Mouse (Mus musculus) forebrain, embryonic 15.5 days (tissue): ENCODE measurements around the gene Tnfrsf4. TPM values are rescaled to one million over a fixed set of nuclear protein-coding genes. Genes with fewer than 3 reads are reported as not detected.
A peak's percentile ranks its signal among the peaks of the same experiment; 100 is the strongest.

Experiments
- ATAC-seq: fragments of 200-750 bp; cut with Nextera tagmentation; replicated peaks from 2 replicates; pipeline ENCODE4 v1.8.0; 2017; ENCODE audit warnings: mild to moderate bottlenecking, moderate TSS enrichment, moderate library complexity
- H3K27ac ChIP-seq: fragments of 300-500 bp; sonication (generic); replicated peaks from 2 replicates; pipeline ENCODE4 v1.5.1; 2015; ENCODE audit warnings: mild to moderate bottlenecking, inconsistent platforms
- H3K27me3 ChIP-seq: fragments of 300-500 bp; sonication (generic); 2 replicates; pipeline ENCODE4 v1.6.1; 2015; ENCODE audit warnings: inconsistent platforms
- H3K36me3 ChIP-seq: fragments of 300-500 bp; sonication (generic); 2 replicates; pipeline ENCODE4 v1.6.1; 2015; ENCODE audit warnings: mild to moderate bottlenecking, inconsistent platforms
- H3K4me1 ChIP-seq: fragments of 300-500 bp; sonication (generic); 2 replicates; pipeline ENCODE4 v1.6.1; 2015; ENCODE audit warnings: inconsistent platforms
- H3K4me2 ChIP-seq: fragments of 300-500 bp; sonication (generic); replicated peaks from 2 replicates; pipeline ENCODE4 v1.6.1; 2015; ENCODE audit warnings: mild to moderate bottlenecking, inconsistent platforms
- H3K4me3 ChIP-seq: fragments of 300-500 bp; sonication (generic); 2 replicates; pipeline ENCODE4 v1.5.1; 2015; ENCODE audit warnings: mild to moderate bottlenecking, inconsistent platforms
- H3K9ac ChIP-seq: fragments of 300-500 bp; sonication (generic); replicated peaks from 2 replicates; pipeline ENCODE4 v1.6.1; 2015; ENCODE audit warnings: mild to moderate bottlenecking, inconsistent platforms
- H3K9me3 ChIP-seq: fragments of 300-500 bp; sonication (generic); 2 replicates; pipeline ENCODE4 v1.6.1; 2016; ENCODE audit warnings: inconsistent platforms
- WGBS: fragments of 180-500 bp; shearing (Covaris S2); methylation state at CpG from one replicate; pipeline ENCODE4 v1.1.7; 2015; ENCODE audit warnings: mixed read lengths; 5-methylcytosine and 5-hydroxymethylcytosine counted together
- microRNA counts: library from miRNA; unstranded; fragments of <30 nt; microRNA quantifications from one replicate; lab custom pipeline; 2016
- microRNA-seq: library from miRNA; unstranded; fragments of <30 nt; microRNA quantifications from one replicate; pipeline ENCODE4, GENCODE M21; 2016
- polyA plus RNA-seq: library from polyadenylated mRNA; unstranded; fragments of >200 nt; fragmentation: Nextera tagmentation; extraction: Ambion mirVana; gene quantifications from 2 replicates; pipeline ENCODE4 v1.2.1, GENCODE M21; 2015

Tnfrsf4 gene
- polyA plus RNA-seq, 1 experiment from 2014 or later: 0.95 TPM

GRCm38 (mm10) chr4:156054606-156055005, 41.0 kb downstream of the Tnfrsf4 start:
- Histone ChIP-seq H3K36me3 (no peaks in the 10 kb centered on the region), H3K9me3 (no peaks in the 10 kb centered on the region), H3K27ac (no peak overlapping the region), H3K27me3 (no peaks in the 10 kb centered on the region), H3K4me1 (no peaks in the 10 kb centered on the region), H3K9ac (no peak overlapping the region), H3K4me3 (no peak overlapping the region), H3K4me2 (no peak overlapping the region)
- no peak for ATAC-seq
- 91% methylated on average over 6 of the region's 6 CpGs for WGBS

- ATAC-seq: no peak
- Histone ChIP-seq H3K27me3 (no peaks in the 10 kb centered on the region), H3K4me1 (no peaks in the 10 kb centered on the region), H3K27ac (no peak overlapping the region), H3K36me3 (no peaks in the 10 kb centered on the region), H3K9ac (no peak overlapping the region), H3K4me2 (no peak overlapping the region), H3K9me3 (no peaks in the 10 kb centered on the region), H3K4me3 (no peak overlapping the region)
- WGBS: 93% methylated on average over 5 of the region's 5 CpGs
These were observed 41.5 kb downstream of the Tnfrsf4 start for GRCm38 (mm10) chr4:156055173-156055572.

GRCm38 (mm10) chr4:156057702-156058101, 44.1 kb downstream of the Tnfrsf4 start:
- Histone ChIP-seq H3K4me1 (no peaks in the 10 kb centered on the region), H3K4me2 (no peak overlapping the region), H3K27me3 (no peaks in the 10 kb centered on the region), H3K36me3 (no peaks in the 10 kb centered on the region), H3K9me3 (no peaks in the 10 kb centered on the region), H3K9ac (no peak overlapping the region), H3K4me3 (no peak overlapping the region), H3K27ac (no peak overlapping the region)
- WGBS: 75% methylated on average over 10 of the region's 10 CpGs
- ATAC-seq: no peak

DNA sequence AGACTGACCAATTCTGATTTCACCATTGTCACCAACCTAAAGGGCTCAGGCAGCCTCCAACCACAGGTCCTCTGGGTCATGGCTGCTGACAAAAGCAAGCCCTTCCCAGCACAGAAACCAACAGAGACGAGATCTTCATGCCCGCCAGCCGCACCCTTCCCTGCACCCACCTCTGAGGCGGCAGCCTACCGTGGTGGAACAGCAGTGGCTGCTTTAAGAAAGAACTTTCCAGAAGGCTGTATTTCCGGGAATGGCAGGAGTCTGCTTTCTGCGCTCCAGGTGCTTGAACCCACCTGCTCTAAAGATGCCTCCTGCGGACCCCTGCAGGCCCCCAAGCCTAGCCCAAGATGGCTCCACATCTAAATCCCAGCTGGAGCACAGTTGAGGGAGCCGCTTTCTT, 45.2 kb downstream of the Tnfrsf4 start:
- Histone ChIP-seq H3K36me3 (no peaks in the 10 kb centered on the region), H3K4me1 (no peaks in the 10 kb centered on the region), H3K9ac (no peak overlapping the region), H3K9me3 (no peaks in the 10 kb centered on the region), H3K27me3 (no peaks in the 10 kb centered on the region), H3K4me3 (no peak overlapping the region), H3K27ac (no peak overlapping the region), H3K4me2 (no peak overlapping the region)
- no peak for ATAC-seq
- WGBS: 76% methylated on average over 9 of the region's 9 CpGs

DNA sequence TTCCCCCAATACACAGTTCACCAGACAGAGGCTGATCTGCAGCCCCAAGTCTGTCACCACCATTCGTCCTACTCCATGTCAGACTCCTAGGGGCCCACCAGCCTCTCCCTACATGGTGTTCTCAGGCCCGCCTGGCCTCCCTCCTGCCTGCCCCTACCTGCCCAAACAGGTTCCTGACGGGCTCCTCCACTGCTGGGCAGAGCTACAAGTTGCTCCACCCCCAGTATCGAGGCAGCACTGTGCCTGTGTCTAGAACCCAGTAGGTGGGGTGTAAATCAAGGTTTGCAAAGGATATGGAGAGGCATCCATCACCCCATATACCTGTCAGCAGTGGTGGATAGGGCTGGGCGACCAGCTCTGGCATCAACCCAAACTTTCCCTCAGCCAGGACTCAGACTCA, 45.6 kb downstream of the Tnfrsf4 start, which contains the start of gene Ttll10:
Gene Ttll10, minus strand, starts transcription at position 154 of the 400 bp plus-strand sequence.
- Histone ChIP-seq H3K27ac (no peak within 1 kb of the TSS), H3K9me3 (no peaks in the 10 kb centered on the region), H3K27me3 (no peaks in the 10 kb centered on the region), H3K4me1 (no peaks in the 10 kb centered on the region), H3K9ac (no peak within 1 kb of the TSS), H3K4me3 (no peak within 1 kb of the TSS), H3K36me3 (no peaks in the 10 kb centered on the region), H3K4me2 (no peak within 1 kb of the TSS)
- 57% methylated on average over 5 of the region's 5 CpGs for WGBS
- no peak for ATAC-seq

- WGBS: 55% methylated on average over 10 of the region's 10 CpGs
These were observed 46.1 kb downstream of the Tnfrsf4 start for GRCm38 (mm10) chr4:156059713-156060112.

DNA sequence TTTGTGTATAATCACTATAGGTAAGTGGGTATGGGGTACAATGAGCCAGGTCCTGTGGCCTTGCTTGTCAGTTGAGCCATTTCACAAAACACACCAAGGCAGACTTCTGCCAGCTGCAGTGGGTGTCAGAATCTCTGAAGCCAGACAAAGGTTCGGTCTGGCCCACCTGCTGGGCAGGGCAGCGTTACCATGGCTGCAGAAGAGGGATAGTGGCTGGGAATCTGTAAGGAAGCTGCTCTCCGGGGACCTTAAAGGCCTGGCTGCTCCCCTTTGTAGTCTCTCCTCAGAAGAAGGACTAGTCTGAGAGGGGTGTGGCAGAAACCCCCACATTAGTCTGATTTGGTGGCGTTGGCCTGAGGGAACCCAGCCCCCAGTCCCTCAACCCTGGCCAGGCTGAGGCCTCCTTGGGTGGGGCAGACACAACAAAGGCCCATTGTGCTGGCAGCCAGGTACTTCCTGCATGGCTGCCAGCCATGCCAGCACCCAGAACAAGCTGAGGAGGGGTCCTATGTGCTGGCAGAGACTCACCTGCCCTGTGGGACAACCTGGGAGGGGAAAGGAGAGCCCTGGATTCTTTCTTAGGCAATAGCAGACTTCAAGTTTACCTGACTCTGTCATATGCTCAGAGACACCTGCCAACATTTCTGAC, 50.3 kb downstream of the Tnfrsf4 start:
- H3K36me3 ChIP-seq: no peaks in the 10 kb centered on the region
- H3K4me1 ChIP-seq: no peaks in the 10 kb centered on the region
- H3K9ac ChIP-seq: no peak overlapping the region
- H3K27ac ChIP-seq: no peak overlapping the region
- no peak overlapping the region for H3K4me2 ChIP-seq
- no peaks in the 10 kb centered on the region for H3K27me3 ChIP-seq
- 5% methylated on average over 4 of the region's 4 CpGs for WGBS
- no peak overlapping the region for H3K4me3 ChIP-seq
- ATAC-seq: no peak
- no peaks in the 10 kb centered on the region for H3K9me3 ChIP-seq

More at GRCm38 (mm10) chr4:156059713-156060112, 46.1 kb downstream of the Tnfrsf4 start:
- H3K36me3 ChIP-seq: no peaks in the 10 kb centered on the region
- H3K4me1 ChIP-seq: no peaks in the 10 kb centered on the region
- H3K27me3 ChIP-seq: no peaks in the 10 kb centered on the region
- no peaks in the 10 kb centered on the region for H3K9me3 ChIP-seq
- H3K9ac ChIP-seq: no peak overlapping the region
- no peak for ATAC-seq
- no peak overlapping the region for H3K27ac ChIP-seq
- H3K4me2 ChIP-seq: no peak overlapping the region
- no peak overlapping the region for H3K4me3 ChIP-seq

DNA sequence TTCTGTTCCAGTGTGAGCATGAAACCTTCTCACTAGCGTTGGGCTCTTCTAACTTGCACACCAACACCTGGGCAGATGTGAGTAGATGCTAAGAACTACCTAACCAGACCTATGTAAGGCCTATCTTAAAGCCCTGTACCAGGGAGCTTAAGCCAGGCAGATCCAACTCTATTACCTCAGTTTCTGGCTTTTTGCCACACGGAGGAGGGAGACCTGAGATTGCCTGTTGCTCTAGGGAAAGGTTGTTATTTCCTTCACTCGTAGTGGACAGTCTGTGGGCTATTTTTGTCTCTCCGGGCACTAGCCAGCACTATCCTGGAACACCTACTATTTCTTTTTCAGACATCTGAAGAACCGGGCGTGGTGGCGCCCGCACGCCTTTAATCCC, 50.9 kb downstream of the Tnfrsf4 start:
- H3K4me1 ChIP-seq: no peaks in the 10 kb centered on the region
- H3K9me3 ChIP-seq: no peaks in the 10 kb centered on the region
- WGBS: 84% methylated on average over 9 of the region's 9 CpGs
- no peaks in the 10 kb centered on the region for H3K36me3 ChIP-seq
- H3K27me3 ChIP-seq: no peaks in the 10 kb centered on the region
- no peak for ATAC-seq
- H3K27ac ChIP-seq: no peak overlapping the region
- no peak overlapping the region for H3K9ac ChIP-seq
- H3K4me3 ChIP-seq: no peak overlapping the region
- no peak overlapping the region for H3K4me2 ChIP-seq

DNA sequence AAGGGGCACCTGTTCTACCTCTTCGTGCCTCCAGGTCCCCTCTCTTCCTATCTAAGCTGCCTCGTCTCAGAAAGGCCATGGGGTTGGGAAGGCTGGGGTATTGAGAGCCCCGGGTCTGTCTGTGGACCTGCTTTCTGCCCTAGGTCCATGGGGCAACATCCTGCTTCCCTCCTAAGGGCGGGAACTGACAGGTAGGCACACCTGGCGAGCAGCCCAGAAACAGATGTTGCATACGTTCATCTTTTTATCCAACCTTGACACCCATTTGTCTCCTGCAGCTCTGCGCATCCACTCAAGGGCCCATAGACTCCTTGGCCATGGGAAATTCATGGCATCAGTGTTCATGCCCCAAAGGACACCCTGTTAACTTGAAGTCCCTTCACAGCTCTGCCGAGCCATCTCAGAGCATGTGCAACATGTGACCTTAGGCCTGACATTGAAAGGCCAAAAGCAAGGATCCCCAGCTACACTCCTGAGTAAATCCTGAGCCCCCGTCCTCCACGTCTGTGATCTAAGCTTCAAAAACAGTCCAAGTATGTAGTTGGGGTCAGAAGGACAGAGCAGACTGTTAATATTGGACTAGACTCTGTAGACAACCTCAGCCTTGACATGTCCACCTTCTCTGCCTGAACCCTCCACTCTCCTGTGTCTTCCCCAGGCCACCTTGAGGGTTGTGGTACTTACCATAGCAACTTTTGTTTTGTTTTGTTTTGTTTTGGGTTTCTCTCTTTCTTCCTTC, 51.7 kb downstream of the Tnfrsf4 start:
- WGBS: 91% methylated on average over 10 of the region's 10 CpGs

More for the DNA sequence above, 51.7 kb downstream of the Tnfrsf4 start:
- no peak overlapping the region for H3K9ac ChIP-seq
- ATAC-seq: no peak
- no peak overlapping the region for H3K4me3 ChIP-seq
- H3K27ac ChIP-seq: no peak overlapping the region
- H3K36me3 ChIP-seq: no peaks in the 10 kb centered on the region
- H3K27me3 ChIP-seq: no peaks in the 10 kb centered on the region
- H3K4me1 ChIP-seq: peaks cover 3% of the 10 kb centered on the region
- no peak overlapping the region for H3K4me2 ChIP-seq
- H3K9me3 ChIP-seq: no peaks in the 10 kb centered on the region

MicroRNAs within 50 kb of the gene (microRNA counts, 519-probe panel; counts per million panel counts)
- microRNA mmu-miR-200a (lab: Ali Mortazavi, UCI): 2,017 counts per million, percentile 25 among the panel's probes with 10 or more counts
- 2,460 counts per million, percentile 52 among the panel's probes with 10 or more counts for microRNA mmu-miR-200b (lab: Ali Mortazavi, UCI)
- microRNA mmu-miR-429 (lab: Ali Mortazavi, UCI): 2,529 counts per million, percentile 55 among the panel's probes with 10 or more counts

Small RNAs within 50 kb of the gene (microRNA-seq; reads per million reads assigned to microRNA genes)
- gene Mir200a: 83.7 reads per million, percentile 50 among the genes with 10 or more reads in this experiment
- 90.7 reads per million, percentile 53 among the genes with 10 or more reads in this experiment for gene Mir200b
- gene Mir429: 395 reads per million, percentile 70 among the genes with 10 or more reads in this experiment

Other genes starting within 250 kb of the Tnfrsf4 start
- gene Vwa1, start 239.1 kb upstream of the Tnfrsf4 start, polyA plus RNA-seq: 21.8 and 22.6 TPM in 2 replicates
- gene Tmem88b, start 228.0 kb upstream of the Tnfrsf4 start, polyA plus RNA-seq: 0.29 and 0.60 TPM in 2 replicates
- not detected in 2 replicates for gene Ankrd65, start 223.4 kb upstream of the Tnfrsf4 start, polyA plus RNA-seq
- 228 and 244 TPM in 2 replicates for gene Mrpl20, start 211.0 kb upstream of the Tnfrsf4 start, polyA plus RNA-seq
- 172 and 173 TPM in 2 replicates for gene Ccnl2, start 201.4 kb upstream of the Tnfrsf4 start, polyA plus RNA-seq
- 127 and 130 TPM in 2 replicates for gene Aurkaip1, start 182.6 kb upstream of the Tnfrsf4 start, polyA plus RNA-seq
- gene Mxra8, start 174.2 kb upstream of the Tnfrsf4 start, polyA plus RNA-seq: 15.0 and 19.0 TPM in 2 replicates
- 10.6 and 23.1 TPM in 2 replicates for gene Dvl1, start 166.4 kb upstream of the Tnfrsf4 start, polyA plus RNA-seq
- gene Tas1r3, start 150.5 kb upstream of the Tnfrsf4 start, polyA plus RNA-seq: 0.64 and 0.73 TPM in 2 replicates
- 20.5 and 22.9 TPM in 2 replicates for gene Cptp, start 144.4 kb upstream of the Tnfrsf4 start, polyA plus RNA-seq
- 90.6 and 99.9 TPM in 2 replicates for gene Ints11, start 144.3 kb upstream of the Tnfrsf4 start, polyA plus RNA-seq
- gene Pusl1, start 122.1 kb upstream of the Tnfrsf4 start, polyA plus RNA-seq: 61.5 and 64.8 TPM in 2 replicates
- 82.2 and 84.5 TPM in 2 replicates for gene Acap3, start 122.0 kb upstream of the Tnfrsf4 start, polyA plus RNA-seq
- 123 and 127 TPM in 2 replicates for gene Ube2j2, start 70.0 kb upstream of the Tnfrsf4 start, polyA plus RNA-seq
- gene C1qtnf12, start 51.5 kb upstream of the Tnfrsf4 start, polyA plus RNA-seq: 7.4 and 9.0 TPM in 2 replicates
- gene B3galt6, start 21.2 kb upstream of the Tnfrsf4 start, polyA plus RNA-seq: 27.8 and 30.2 TPM in 2 replicates
- 114 and 117 TPM in 2 replicates for gene Sdf4, start 21.0 kb upstream of the Tnfrsf4 start, polyA plus RNA-seq
- gene Tnfrsf18, start 12.3 kb downstream of the Tnfrsf4 start, polyA plus RNA-seq: 0.66 and 1.5 TPM in 2 replicates
- not detected in 2 replicates for gene Ttll10, start 45.6 kb downstream of the Tnfrsf4 start, polyA plus RNA-seq
- gene 9430015G10Rik, start 96.1 kb downstream of the Tnfrsf4 start, polyA plus RNA-seq: 40.2 and 41.0 TPM in 2 replicates
- gene Rnf223, start 116.7 kb downstream of the Tnfrsf4 start, polyA plus RNA-seq: 0.46 and 0.72 TPM in 2 replicates
- gene Agrn, start 183.6 kb downstream of the Tnfrsf4 start, polyA plus RNA-seq: 103 and 108 TPM in 2 replicates
- gene Isg15, start 187.0 kb downstream of the Tnfrsf4 start, polyA plus RNA-seq: 1.5 and 2.1 TPM in 2 replicates
- gene AW011738, start 189.5 kb downstream of the Tnfrsf4 start, polyA plus RNA-seq: 4.2 and 4.3 TPM in 2 replicates
- gene Perm1, start 202.0 kb downstream of the Tnfrsf4 start, polyA plus RNA-seq: 1.7 and 2.0 TPM in 2 replicates
- 27.3 and 29.0 TPM in 2 replicates for gene Plekhn1, start 221.0 kb downstream of the Tnfrsf4 start, polyA plus RNA-seq
- 61.0 and 61.6 TPM in 2 replicates for gene Noc2l, start 222.2 kb downstream of the Tnfrsf4 start, polyA plus RNA-seq
- 1.3 and 1.5 TPM in 2 replicates for gene Samd11, start 241.8 kb downstream of the Tnfrsf4 start, polyA plus RNA-seq